Mouse (Mus musculus): Measurements from ENCODE around the gene Tap1.

Tap1 gene

GRCm38 (mm10) chr17:34179913-34180859 lies 7.2 kb upstream of the Tap1 start:
- peak; percentile 86 for DNase-seq (ENCODE audit: low read depth, low spot score)

GRCm38 (mm10) chr17:34183564-34184219 lies 3.7 kb upstream of the Tap1 start:
- no peak for DNase-seq (ENCODE audit: low read depth, low spot score)

DNA sequence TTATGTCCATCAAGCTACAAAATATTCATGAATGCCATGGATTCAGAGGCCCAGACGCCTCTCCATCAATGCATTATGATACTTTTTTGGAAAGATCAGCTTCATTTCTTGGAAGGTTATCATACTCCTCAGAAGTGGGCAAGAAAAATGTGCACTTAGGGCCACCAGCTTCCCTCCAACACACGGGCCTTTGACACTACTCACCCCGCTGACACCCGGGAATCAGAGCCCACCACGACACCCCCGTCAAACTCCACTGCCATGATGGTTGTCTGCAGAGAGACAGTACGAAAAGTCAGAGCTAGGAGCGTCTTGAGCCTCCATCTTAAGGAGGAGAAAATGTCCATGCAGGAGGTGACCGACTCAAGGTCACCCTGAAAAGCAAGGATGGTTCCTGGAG lies 1.8 kb upstream of the Tap1 start:
- no peak for DNase-seq (ENCODE audit: low read depth, low spot score)

GRCm38 (mm10) chr17:34186885-34187260 lies 480 bp upstream of the Tap1 start:
- DNase-seq (ENCODE audit: low read depth, low spot score): no peak

GRCm38 (mm10) chr17:34188010-34188409 lies 657 bp downstream of the Tap1 start:
- peak; percentile 63 for DNase-seq (ENCODE audit: low read depth, low spot score)

DNA sequence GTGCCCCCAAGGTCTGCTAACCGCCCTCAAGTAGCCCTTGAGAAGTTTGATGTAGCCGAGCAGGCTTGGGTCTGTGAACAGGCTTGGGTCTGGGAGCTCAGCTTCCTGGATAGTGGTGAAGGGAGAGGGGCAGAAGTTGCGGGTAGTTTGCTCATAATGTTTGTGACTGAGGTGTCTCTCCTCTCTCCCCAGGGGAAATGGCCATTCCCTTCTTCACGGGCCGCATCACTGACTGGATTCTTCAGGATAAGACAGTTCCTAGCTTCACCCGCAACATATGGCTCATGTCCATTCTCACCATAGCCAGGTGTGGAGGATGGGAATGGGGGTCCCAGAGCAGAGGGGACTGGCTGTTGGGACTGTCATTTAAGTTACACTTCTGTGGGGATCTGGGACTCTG lies 1.6 kb downstream of the Tap1 start:
- DNase-seq (ENCODE audit: low read depth, low spot score): no peak

GRCm38 (mm10) chr17:34192852-34193251 lies 5.5 kb downstream of the Tap1 start:
- no peak for DNase-seq (ENCODE audit: low read depth, low spot score)

GRCm38 (mm10) chr17:34193468-34193867 lies 6.1 kb downstream of the Tap1 start:
- DNase-seq (ENCODE audit: low read depth, low spot score): no peak

DNA sequence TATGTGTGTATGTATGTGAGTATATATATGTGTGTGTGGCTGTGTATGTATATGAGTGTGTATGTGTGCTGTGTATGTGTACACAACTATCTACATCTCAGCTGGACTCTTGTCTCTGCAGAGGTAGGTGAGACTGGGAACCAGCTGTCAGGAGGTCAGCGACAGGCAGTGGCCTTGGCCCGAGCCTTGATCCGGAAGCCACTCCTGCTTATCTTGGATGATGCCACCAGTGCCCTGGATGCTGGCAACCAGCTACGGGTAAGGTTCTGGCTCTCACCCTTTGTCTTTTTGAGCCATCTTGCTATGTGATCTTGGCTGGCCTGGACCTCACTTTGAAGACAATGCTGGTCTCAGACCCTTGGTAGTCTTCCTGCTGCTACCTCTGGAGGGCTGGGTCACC lies 7.4 kb downstream of the Tap1 start:
- no peak for DNase-seq (ENCODE audit: low read depth, low spot score)

DNA sequence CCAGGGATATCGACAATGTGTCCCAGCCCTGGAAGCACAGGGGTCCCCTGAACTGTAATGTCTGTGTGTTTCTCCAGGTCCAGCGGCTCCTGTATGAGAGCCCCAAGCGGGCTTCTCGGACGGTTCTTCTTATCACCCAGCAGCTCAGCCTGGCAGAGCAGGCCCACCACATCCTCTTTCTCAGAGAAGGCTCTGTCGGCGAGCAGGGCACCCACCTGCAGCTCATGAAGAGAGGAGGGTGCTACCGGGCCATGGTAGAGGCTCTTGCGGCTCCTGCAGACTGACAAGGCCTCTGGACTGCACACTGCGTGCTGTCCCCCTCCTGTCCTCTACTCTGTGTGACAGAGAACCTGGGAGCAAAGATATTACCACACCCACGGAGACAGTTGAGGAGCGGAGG lies 9.1 kb downstream of the Tap1 start:
- DNase-seq (ENCODE audit: low read depth, low spot score): peak; percentile 91

DNA sequence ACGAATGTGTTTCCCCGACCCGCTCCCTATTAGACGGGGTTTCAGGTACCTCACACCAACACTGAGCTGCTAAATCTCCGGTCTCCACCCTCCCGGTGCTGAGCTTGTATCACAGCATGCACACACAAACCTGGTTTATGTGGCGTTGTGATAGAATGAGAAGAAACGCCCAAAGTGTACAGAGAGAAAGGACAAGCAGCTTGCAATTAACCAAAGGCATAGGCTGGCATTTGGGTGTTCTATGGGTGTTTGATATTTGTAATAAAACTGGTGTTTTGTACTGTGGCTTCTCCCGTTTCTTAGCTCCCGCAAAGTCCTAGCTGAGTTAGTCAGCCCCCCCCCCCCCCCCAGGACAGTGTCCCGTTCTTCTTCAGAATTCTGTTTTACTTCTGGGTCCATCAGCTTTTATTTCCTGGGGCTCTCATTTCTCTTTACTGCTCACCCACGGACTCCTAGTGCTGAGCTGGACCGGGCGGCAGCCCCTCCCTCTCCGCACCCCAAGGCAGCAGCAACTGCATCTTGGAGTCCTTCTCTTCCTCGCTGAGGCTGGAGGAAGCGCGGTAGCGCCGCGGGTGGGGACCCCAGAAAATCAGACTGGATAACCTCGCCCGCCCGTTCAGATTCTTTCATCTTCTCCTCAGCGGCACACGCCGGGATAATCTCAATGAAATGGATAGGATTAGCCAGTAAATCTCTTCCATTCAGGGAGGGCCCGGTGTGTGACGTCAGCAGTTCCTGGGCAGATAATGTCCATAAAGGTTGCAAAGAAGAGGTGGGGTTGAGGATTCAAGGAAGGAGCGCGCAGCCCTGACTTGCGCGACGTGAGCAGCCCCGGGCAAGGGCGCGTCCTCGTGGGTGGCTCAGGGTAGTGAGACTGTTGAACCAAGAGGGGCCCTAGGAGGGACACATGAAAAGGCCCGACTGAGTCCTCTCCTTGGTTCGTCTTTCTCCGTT lies 9.9 kb downstream of the Tap1 start, which contains the start of gene Psmb8:
Gene Psmb8, plus strand, starts transcription at position 781 of the 954 bp plus-strand sequence.
- peak; percentile 94 for DNase-seq (ENCODE audit: low read depth, low spot score)

- DNase-seq (ENCODE audit: low read depth, low spot score): peak; percentile 93
These were observed 10.7 kb downstream of the Tap1 start for GRCm38 (mm10) chr17:34197904-34198520.

GRCm38 (mm10) chr17:34198521-34198912 lies 11.2 kb downstream of the Tap1 start:
- DNase-seq (ENCODE audit: low read depth, low spot score): no peak

DNA sequence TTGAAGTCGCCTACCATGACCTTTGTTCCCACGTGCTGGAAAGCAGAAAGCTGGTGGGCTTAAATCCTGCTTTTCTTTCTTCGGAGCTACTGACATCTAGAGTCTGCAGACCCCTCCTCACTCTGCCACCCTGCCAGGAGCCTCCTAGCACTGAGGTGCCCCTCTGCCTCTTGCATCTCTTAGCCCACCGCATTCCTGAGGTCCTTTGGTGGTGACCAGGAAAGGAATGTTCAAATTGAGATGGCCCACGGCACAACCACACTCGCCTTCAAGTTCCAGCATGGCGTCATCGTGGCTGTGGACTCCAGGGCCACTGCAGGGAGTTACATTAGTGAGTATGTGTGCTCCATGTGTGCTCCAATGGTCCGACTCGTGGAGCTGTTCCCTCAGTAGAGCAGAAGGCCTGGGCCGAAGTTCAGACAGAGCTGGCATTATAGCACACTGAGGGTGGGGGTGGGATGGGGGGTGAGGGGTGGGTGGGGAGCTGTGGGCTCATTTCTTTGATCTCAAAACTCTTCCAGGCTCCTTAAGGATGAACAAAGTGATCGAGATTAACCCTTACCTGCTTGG lies 11.8 kb downstream of the Tap1 start:
- DNase-seq (ENCODE audit: low read depth, low spot score): no peak

DNA sequence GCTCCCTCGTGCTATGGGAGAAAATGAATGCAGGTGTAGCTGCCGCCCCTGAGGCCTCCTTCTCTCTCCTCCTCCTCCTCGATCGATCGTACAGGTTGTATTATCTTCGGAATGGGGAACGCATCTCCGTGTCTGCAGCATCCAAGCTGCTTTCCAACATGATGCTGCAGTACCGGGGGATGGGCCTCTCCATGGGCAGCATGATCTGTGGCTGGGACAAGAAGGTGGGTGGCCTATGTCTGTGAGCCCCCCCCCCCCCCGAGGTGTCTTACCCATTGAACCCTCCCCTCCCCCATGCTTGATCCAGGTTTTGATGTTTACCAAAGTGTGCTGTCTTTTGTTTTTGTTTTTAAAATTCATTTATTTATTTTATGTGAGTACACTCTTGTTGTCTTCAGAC lies 12.7 kb downstream of the Tap1 start:
- DNase-seq (ENCODE audit: low read depth, low spot score): no peak

DNA sequence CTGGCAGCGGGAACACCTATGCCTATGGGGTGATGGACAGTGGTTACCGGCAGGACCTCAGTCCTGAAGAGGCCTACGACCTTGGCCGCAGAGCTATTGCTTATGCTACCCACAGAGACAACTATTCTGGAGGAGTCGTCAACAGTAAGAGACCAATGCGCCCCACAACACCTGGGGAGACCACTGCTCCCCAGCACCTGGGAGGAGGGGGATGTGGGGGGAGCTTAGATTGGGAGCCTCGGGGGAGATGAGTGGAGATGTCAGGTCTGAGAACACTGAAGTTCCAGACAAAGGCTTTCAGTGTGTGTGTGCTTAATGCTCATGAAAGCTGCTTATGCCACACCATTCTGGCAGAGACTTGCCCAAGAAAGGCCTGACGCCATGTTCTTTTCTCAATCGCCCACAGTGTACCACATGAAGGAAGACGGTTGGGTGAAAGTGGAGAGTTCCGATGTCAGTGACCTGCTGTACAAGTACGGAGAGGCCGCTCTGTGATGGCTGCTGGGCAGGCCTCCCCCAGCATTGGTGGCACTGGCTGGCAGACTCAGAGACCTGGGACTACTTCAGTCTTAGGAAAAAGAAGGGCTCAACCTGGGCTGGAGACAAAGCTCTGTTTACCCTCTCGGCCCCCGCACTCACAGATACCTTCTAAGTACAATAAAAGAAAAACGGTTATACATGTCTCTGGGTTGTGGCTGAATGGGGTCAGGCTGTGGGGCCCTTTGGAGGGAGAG lies 13.6 kb downstream of the Tap1 start:
- no peak for DNase-seq (ENCODE audit: low read depth, low spot score)

DNA sequence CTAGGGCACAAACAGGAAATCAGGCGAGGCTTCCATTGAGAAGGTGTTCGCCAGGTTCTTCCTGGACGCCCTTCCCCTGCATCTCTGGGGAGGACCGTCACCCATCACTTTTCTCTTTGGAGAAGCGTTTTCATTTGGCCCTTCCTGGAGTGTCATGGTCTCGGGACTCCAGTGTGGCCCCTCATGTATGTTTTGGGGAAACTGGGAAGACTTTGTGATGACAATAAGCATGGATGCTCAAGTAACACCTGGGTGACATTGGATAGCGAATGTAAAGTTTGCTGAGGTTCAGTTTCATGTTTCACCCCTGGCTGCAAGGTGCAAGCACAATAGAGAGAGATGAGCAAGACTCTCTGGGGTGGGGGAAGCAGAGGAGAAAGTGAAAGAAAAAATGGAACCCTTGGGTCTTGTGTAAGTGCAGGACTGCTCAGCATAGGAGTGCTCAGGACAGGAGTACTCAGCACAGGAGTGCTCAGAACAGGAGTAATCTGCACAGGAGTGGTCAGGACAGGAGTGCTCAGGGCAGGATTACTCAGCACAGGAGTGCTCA lies 14.2 kb downstream of the Tap1 start:
- no peak for DNase-seq (ENCODE audit: low read depth, low spot score)

DNA sequence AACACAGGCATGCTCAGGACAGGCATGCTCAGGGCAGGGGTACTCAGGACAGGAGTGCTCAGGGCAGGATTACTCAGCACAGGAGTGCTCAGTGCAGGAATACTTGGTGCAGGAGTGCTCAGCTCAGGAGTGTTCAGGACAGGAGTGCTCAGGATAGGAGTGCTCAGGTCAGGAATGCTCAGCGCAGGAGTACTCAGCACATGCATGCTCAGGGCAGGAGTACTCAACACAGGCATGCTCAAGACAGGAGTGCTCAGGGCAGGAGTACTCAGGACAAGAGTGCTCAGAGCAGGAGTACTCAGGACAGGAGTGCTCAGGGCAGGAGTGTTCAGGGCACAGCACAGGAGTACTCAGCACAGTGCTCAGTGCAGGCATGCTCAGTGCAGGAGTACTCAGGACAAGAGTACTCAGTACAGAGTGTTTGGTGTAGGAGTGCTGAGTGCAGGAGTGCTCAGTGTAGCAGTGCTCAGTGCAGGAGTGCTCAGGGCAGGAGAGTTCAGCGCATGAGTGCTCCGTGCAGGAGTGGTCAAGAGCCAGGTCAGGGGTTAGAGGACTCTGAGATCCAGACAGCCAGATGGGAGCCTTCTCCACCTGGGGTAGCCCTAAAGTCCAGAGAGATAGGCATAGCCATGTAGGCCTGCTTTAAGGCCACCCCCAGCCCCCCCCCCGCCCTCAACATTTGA lies 15.5 kb downstream of the Tap1 start:
- DNase-seq (ENCODE audit: low read depth, low spot score): peak; percentile 42

GRCm38 (mm10) chr17:34203444-34203843 lies 16.1 kb downstream of the Tap1 start, which contains the start of gene Tap2:
Tap2 (plus strand) TSS chr17:34203527.
- peak; percentile 76 for DNase-seq (ENCODE audit: low read depth, low spot score)

All from A20 (cell line).